Mouse (Mus musculus) brain, adult 2 months (tissue): Measurements from ENCODE around the gene Olfr519.

Experiments
- DNase-seq: peaks from one replicate; pipeline ENCODE4 v3.0.0; 2011; ENCODE audit warnings: low read depth, low spot score

The Olfr519 gene

GRCm38 (mm10) chr7:108894320-108894719, at the start of gene Olfr519:
Olfr519 (minus strand) TSS chr7:108894420.
- no peak for DNase-seq

- peak; percentile 81 for DNase-seq
These were observed 49.8 kb upstream of the Olfr519 start for GRCm38 (mm10) chr7:108944002-108944401.

- DNase-seq: peak; percentile 53
These were observed 47.2 kb upstream of the Olfr519 start for GRCm38 (mm10) chr7:108941466-108941865.

GRCm38 (mm10) chr7:108936591-108936990, 42.4 kb upstream of the Olfr519 start:
- DNase-seq: no peak

- DNase-seq: no peak
These were observed 41.2 kb upstream of the Olfr519 start for GRCm38 (mm10) chr7:108935411-108935810.

- no peak for DNase-seq
These were observed 40.6 kb upstream of the Olfr519 start for GRCm38 (mm10) chr7:108934836-108935235.

GRCm38 (mm10) chr7:108933794-108934731, 39.8 kb upstream of the Olfr519 start, which contains the start of gene Eif3f:
Eif3f (plus strand) TSS chr7:108934417.
- DNase-seq: peak; percentile 100

- DNase-seq: no peak
These were observed 35.6 kb upstream of the Olfr519 start, which contains the start of gene Nlrp10 for GRCm38 (mm10) chr7:108929726-108930393. Nlrp10 (minus strand) TSS chr7:108930178.

GRCm38 (mm10) chr7:108928280-108929188, 34.3 kb upstream of the Olfr519 start:
- peak; percentile 77 for DNase-seq

- DNase-seq: no peak
These were observed 32.8 kb upstream of the Olfr519 start for GRCm38 (mm10) chr7:108927043-108927442.

GRCm38 (mm10) chr7:108903969-108904368, 9.7 kb upstream of the Olfr519 start:
- DNase-seq: no peak

GRCm38 (mm10) chr7:108884906-108885305, 9.3 kb downstream of the Olfr519 start, which contains the start of gene Olfr518:
Olfr518 (minus strand) TSS chr7:108885006.
- DNase-seq: no peak

- DNase-seq: no peak
These were observed 21.9 kb downstream of the Olfr519 start, which contains the start of gene Olfr517 for GRCm38 (mm10) chr7:108872279-108872678. Olfr517 (minus strand) TSS chr7:108872379.

GRCm38 (mm10) chr7:108850429-108850828, 43.8 kb downstream of the Olfr519 start, which contains the start of gene Olfr516:
Olfr516 (minus strand) TSS chr7:108850529.
- DNase-seq: no peak
